Mouse (Mus musculus) embryonic facial prominence, embryonic 15.5 days (tissue): Measurements from ENCODE around the gene Efcab12. TPM values are rescaled to one million over a fixed set of nuclear protein-coding genes. Genes with fewer than 3 reads are reported as not detected.

ENCODE experiments used
- ATAC-seq: fragments of 200-750 bp; cut with Nextera tagmentation; 2 replicates; pipeline ENCODE4 v1.8.0; 2017; ENCODE audit warnings: low read depth, moderate TSS enrichment; ENCODE audit not compliant: insufficient number of reproducible peaks, low FRiP score, low TSS enrichment
- H3K27ac ChIP-seq: fragments of 300-500 bp; sonication (generic); replicated peaks from 2 replicates; pipeline ENCODE4 v1.5.1; 2015; ENCODE audit warnings: mild to moderate bottlenecking, inconsistent platforms
- H3K27me3 ChIP-seq: fragments of 300-500 bp; sonication (generic); 2 replicates; pipeline ENCODE4 v1.6.1; 2015; ENCODE audit warnings: inconsistent platforms
- H3K36me3 ChIP-seq: fragments of 300-500 bp; sonication (generic); 2 replicates; pipeline ENCODE4 v1.6.1; 2015; ENCODE audit warnings: mild to moderate bottlenecking, inconsistent platforms
- H3K4me1 ChIP-seq: fragments of 300-500 bp; sonication (generic); 2 replicates; pipeline ENCODE4 v1.6.1; 2015; ENCODE audit warnings: inconsistent platforms
- H3K4me2 ChIP-seq: fragments of 300-500 bp; sonication (generic); replicated peaks from 2 replicates; pipeline ENCODE4 v1.6.1; 2015; ENCODE audit warnings: mild to moderate bottlenecking, inconsistent platforms
- H3K4me3 ChIP-seq: fragments of 300-500 bp; sonication (generic); replicated peaks from 2 replicates; pipeline ENCODE4 v1.5.1; 2015; ENCODE audit warnings: mild to moderate bottlenecking, inconsistent platforms
- H3K9ac ChIP-seq: fragments of 300-500 bp; sonication (generic); 2 replicates; pipeline ENCODE4 v1.6.1; 2015; ENCODE audit warnings: inconsistent platforms
- H3K9me3 ChIP-seq: fragments of 300-500 bp; sonication (generic); replicated peaks from 2 replicates; pipeline ENCODE4 v1.6.1; 2016; ENCODE audit warnings: inconsistent platforms
- WGBS: fragments of 180-500 bp; shearing (Covaris S2); methylation state at CpG from one replicate; pipeline ENCODE4 v1.1.7; 2015; 5-methylcytosine and 5-hydroxymethylcytosine counted together
- polyA plus RNA-seq: library from polyadenylated mRNA; unstranded; fragments of >200 nt; fragmentation: Nextera tagmentation; extraction: Ambion mirVana; gene quantifications from 2 replicates; pipeline ENCODE4 v1.2.1, GENCODE M21; 2015

Gene Efcab12
- polyA plus RNA-seq, 1 experiment from 2014 or later, result 1.9 TPM

DNA sequence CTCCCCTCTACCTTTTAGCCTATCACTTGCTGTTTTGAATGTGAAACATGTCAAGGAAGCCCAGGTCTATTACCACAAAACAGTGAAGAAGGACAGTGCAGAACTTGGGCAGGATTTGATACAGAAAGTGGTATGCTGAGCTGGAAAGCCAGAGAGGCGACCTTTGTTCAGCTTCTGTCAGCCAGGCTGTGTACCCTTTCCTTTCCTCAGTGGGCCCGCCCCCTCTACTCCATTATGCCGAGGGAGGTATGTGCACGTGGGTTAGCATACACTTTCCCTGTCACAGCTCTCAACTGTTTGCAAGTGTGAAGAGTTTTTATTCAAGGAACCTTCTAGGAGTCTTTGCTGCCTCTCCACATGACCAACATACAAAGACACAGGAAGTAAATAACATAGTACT is 21.0 kb upstream of the Efcab12 start:
- ATAC-seq, result no peak
- WGBS, result 58% methylated on average over 4 of the region's 4 CpGs
- Histone ChIP-seq H3K27me3 (no peaks in the 10 kb centered on the region), H3K4me1 (peaks cover 15% of the 10 kb centered on the region), H3K4me3 (no peak overlapping the region), H3K9ac (no peak overlapping the region), H3K36me3 (0 out of 2 replicates have a peak, but pooled peaks cover under 1% of the 10 kb centered on the region), H3K27ac (no peak overlapping the region), H3K4me2 (no peak overlapping the region), H3K9me3 (no peaks in the 10 kb centered on the region)

DNA sequence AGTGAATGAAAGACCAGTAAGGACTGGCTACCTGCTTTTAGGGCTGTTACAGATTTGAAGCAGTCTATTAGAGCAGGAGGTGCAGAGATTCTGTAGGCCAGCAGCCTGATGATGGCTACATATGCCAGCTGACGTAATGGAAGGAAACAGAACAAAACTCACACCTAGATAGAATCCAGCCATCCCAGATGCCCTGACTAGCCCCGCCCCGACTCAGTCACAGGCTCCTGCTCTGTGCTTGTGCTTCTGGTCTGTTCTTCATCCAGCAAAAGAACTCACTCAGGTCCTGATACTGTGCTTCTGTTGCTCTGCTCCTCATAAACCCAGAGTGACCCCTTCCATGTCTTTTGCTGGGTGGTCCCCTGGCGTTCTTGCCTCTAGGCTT is 18.1 kb upstream of the Efcab12 start:
- WGBS, result 64% methylated on average over 4 of the region's 4 CpGs
- peak overlapping the region; percentile 44; the same call in 1 of the 2 replicates for H3K27ac ChIP-seq
- H3K4me1 ChIP-seq, result peaks cover 31% of the 10 kb centered on the region
- no peaks in the 10 kb centered on the region for H3K36me3 ChIP-seq
- no peak overlapping the region for H3K9ac ChIP-seq
- H3K4me2 ChIP-seq, result no peak overlapping the region
- ATAC-seq, result no peak
- H3K9me3 ChIP-seq, result no peaks in the 10 kb centered on the region
- no peak overlapping the region for H3K4me3 ChIP-seq
- no peaks in the 10 kb centered on the region for H3K27me3 ChIP-seq

DNA sequence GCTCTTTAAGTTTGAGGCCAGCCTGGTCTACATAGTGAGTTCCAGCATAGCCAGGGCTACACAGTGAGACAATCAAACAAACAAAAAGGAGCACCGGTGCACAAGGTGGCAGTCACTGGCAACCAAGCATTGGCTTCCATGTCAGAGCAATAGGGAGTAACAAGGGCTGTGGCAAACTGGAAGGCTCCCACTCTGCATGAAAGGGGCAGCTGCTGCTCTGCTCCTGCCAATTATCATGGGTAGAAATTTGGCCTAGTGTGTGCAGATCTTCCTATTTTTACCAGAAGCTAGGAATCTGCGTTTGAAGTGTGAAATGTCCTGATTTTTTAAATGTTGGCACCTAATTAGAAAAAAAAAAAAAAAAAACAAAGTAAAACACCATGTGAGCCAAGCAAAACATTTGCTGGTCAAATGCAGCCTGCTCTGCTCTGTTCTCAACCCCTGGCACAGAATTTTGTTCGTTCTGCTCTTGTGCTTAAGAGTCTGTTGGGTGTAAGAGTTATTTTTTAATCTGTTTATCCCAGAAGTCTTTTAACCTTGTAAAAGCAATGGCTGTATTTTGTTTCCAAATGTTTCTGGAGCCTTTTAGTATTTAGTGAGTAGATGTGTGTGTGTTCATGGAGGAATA is 17.6 kb upstream of the Efcab12 start:
- no peak overlapping the region for H3K4me2 ChIP-seq
- no peak overlapping the region for H3K9ac ChIP-seq
- peaks cover 31% of the 10 kb centered on the region for H3K4me1 ChIP-seq
- peak overlapping the region; percentile 44; the same call in 1 of the 2 replicates for H3K27ac ChIP-seq
- H3K36me3 ChIP-seq, result no peaks in the 10 kb centered on the region
- no peak for ATAC-seq
- 82% methylated on average over 3 of the region's 3 CpGs for WGBS
- H3K9me3 ChIP-seq, result no peaks in the 10 kb centered on the region
- no peaks in the 10 kb centered on the region for H3K27me3 ChIP-seq
- no peak overlapping the region for H3K4me3 ChIP-seq

DNA sequence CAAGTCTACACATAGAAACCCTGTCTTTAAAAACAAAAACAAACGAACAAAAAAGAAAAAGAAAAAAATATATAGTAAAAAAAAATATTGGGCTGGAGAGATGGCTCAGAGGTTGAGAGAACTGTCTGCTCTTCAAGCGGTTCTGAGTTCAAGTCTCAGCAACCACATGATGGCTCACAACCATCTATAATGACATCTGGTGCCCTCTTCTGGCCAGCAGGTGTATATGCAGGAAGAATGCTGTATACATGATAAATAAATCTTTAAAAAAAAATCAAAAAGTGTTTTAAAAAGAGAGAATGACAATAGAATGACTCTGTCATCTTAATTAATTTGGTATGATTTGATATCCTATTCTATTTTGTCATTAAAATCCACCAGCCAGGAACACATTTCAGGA is 16.2 kb upstream of the Efcab12 start:
- H3K27ac ChIP-seq, result no peak overlapping the region
- H3K4me2 ChIP-seq, result no peak overlapping the region
- no peaks in the 10 kb centered on the region for H3K27me3 ChIP-seq
- 65% methylated on average over 2 of the region's 2 CpGs for WGBS
- no peak for ATAC-seq
- no peak overlapping the region for H3K4me3 ChIP-seq
- H3K4me1 ChIP-seq, result peaks cover 31% of the 10 kb centered on the region
- H3K36me3 ChIP-seq, result peaks cover 3% of the 10 kb centered on the region; the same call in 1 of the 2 replicates
- no peaks in the 10 kb centered on the region for H3K9me3 ChIP-seq
- H3K9ac ChIP-seq, result no peak overlapping the region

DNA sequence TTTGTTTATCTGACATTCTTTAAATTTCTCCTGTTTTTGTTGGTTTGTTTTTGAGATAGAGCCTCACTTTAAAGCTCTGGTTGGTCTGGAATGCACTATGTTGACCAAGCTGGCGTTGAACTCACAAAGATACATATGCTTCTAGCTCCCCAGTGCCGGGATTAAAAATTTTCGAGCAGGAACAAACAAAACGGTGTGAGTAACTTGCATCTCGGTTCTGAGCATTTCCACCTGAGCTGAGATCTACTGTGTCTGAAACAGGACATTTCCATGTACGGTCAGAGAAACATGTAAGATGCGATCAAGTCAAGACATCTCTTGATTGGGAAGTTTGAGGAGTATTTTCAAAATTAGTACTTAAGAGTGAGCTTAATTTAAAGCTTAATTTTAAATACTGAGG is 15.8 kb upstream of the Efcab12 start:
- 41% methylated on average over 7 of the region's 7 CpGs for WGBS

DNA sequence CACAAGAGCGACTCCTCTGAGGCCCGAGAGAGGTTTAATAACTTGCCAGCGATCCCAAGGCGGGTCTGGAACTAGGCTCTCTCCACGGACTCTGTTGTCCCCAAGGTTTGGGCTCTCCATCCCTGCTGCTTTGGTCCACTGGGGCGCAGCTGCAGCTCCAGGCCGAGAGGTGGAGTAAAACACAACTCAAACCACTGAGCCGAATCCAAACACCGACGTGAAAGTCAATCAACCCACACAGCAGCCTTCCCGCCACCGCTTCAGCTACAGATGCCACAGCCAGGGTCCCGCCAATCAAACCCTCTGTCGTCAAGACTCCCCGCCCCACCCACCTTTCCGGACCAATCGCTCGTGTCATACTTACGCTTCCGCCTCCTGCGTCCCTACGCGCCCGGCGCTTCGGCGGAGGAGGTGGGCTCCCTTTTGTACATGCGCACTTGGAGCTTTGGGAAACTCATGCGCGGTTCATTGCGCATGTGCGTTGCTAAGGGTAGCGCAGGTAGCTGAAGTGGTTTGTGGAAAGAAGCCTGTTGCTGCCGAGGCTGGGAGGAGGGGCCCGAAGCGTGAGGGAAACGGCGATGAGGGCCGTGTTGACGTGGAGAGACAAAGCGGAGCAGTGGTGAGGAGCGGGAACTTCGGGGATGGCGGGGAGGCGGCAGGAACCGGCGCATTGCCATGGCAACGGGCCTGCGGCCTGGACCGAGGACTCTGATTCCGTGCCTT is 15.0 kb upstream of the Efcab12 start, which contains the start of the genes Mbd4 and Ift122:
Mbd4 (minus strand) TSS at position 281 of the 723 bp plus-strand sequence.
Ift122 (plus strand) TSS at position 380 of the 723 bp plus-strand sequence.
- H3K9me3 ChIP-seq, result no peaks in the 10 kb centered on the region
- H3K36me3 ChIP-seq, result peaks cover 13% of the 10 kb centered on the region; the same call in 1 of the 2 replicates
- peak within 1 kb of the TSS; percentile 48 for H3K9ac ChIP-seq
- H3K27me3 ChIP-seq, result no peaks in the 10 kb centered on the region
- peak within 1 kb of the TSS; percentile 74 for H3K4me2 ChIP-seq
- ATAC-seq, result peak; percentile 96
- WGBS, result under 1% methylated on average over 51 of the region's 51 CpGs
- H3K4me1 ChIP-seq, result peaks cover 31% of the 10 kb centered on the region
- H3K27ac ChIP-seq, result peak within 1 kb of the TSS; percentile 89
- peak within 1 kb of the TSS; percentile 69 for H3K4me3 ChIP-seq

More for the DNA sequence above, 15.8 kb upstream of the Efcab12 start:
- Histone ChIP-seq H3K27ac (peak overlapping the region; percentile 89), H3K27me3 (no peaks in the 10 kb centered on the region), H3K4me1 (peaks cover 31% of the 10 kb centered on the region), H3K4me2 (peak overlapping the region; percentile 74), H3K36me3 (peaks cover 8% of the 10 kb centered on the region; the same call in 1 of the 2 replicates), H3K9me3 (no peaks in the 10 kb centered on the region), H3K9ac (no peak overlapping the region), H3K4me3 (peak overlapping the region; percentile 69)
- no peak for ATAC-seq

DNA sequence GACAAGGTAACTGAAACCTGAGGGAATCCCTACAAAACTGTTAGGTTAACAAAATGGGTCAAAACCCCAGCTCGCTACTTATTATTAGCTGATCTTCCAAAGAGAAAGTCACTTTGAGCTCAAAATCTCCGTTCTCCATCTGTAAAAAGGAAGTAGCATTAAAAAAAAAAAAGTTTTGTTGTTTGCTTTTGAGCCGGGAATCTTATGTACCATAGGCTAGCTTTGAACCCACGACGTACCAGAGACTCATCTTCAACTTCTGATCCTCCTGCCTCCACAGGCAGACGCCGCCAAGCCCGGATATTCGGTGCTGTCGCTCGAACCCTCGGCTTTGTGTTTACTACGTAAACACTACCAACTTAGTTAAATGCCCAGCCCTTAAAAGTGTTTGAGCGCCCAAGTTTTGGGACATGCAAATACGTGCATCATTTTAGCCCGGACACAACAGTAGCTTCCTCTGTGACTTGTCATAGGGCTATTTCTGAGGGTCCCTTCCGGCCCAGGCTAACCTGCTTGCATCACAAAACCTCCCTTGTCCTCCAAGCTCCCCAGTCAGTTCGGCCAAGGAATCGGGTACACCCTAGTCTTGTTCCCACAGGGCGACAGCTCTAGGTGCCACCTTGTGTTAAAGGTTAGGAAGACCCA is 14.4 kb upstream of the Efcab12 start:
- Histone ChIP-seq H3K36me3 (peaks cover 17% of the 10 kb centered on the region; the same call in 1 of the 2 replicates), H3K4me1 (peaks cover 31% of the 10 kb centered on the region), H3K4me2 (peak overlapping the region; percentile 74), H3K27me3 (no peaks in the 10 kb centered on the region), H3K27ac (peak overlapping the region; percentile 83), H3K4me3 (peak overlapping the region; percentile 69), H3K9me3 (no peaks in the 10 kb centered on the region), H3K9ac (peak overlapping the region; percentile 44)
- WGBS, result 5% methylated on average over 20 of the region's 20 CpGs
- no peak for ATAC-seq

DNA sequence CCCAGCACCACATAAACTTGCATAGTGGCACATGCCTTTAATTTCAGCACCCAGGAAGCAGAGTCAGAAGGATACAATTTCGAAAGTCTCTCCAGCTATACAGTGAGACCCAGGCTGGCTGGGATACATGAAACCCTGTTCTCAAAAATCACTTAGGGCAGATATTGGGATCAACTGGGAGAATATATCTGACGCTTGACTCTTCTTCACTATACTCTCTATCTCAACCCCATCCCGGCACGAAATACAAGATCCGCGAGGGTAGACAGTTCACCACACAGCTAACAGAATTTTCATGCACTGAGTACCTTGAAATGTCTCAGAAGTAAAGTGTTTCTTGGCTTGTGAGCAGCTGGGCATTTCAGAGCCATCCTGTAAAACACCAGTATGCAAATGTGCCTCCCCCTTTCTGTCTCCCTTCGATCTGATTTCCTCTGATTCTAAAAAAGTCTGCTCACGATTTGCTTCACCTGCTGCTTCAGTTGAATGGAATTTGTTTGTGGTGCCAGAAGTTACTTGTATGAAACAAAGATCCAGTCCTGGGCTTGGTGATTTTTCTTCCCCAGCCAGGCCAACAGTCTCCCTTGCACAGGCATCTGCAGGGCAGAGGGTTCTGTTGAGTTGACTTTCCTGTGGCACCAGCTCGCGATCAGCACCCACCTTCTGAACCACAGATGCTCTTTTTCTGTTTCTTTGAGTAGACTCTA is 10.5 kb upstream of the Efcab12 start:
- no peaks in the 10 kb centered on the region for H3K27me3 ChIP-seq
- WGBS, result 85% methylated on average over 10 of the region's 10 CpGs
- ATAC-seq, result no peak
- no peak overlapping the region for H3K4me3 ChIP-seq
- no peak overlapping the region for H3K4me2 ChIP-seq
- H3K36me3 ChIP-seq, result peaks cover 29% of the 10 kb centered on the region
- peaks cover 15% of the 10 kb centered on the region; the same call in 1 of the 2 replicates for H3K4me1 ChIP-seq
- H3K9ac ChIP-seq, result no peak overlapping the region
- no peak overlapping the region; the same call in 1 of the 2 replicates for H3K27ac ChIP-seq
- no peaks in the 10 kb centered on the region for H3K9me3 ChIP-seq

DNA sequence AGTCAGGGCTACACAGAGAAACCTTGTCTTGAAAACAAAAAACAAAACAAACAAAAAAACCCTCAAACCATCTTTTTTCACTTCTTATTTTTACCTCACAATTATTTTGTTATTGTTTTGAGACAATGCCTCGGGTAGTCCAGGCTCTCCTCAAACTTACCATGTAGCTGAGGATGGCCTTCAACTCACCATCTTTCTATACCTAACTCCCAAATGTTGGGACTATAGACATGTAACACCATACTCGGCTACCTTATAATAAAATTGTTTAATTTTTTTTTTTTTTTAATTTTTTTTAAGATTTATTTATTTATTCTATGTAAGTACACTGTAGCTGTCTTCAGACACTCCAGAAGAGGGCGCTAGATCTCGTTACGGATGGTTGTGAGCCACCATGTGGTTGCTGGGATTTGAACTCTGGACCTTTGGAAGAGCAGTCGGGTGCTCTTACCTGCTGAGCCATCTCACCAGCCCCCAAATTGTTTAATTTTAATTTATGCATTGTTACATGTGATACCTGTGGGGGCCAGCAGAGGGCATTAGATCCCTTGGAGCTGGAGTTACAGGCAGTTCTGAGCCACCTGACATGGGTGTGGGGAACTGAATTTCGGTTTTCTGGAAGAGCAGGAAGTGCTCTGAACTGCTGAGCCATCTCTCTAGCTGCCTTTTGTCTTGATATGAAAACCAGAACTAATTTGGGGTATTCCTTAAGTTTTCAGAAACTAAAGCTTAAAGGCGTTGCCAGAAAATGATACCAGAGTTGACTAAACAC is 8.6 kb upstream of the Efcab12 start:
- H3K27me3 ChIP-seq, result no peaks in the 10 kb centered on the region
- no peak for ATAC-seq
- H3K27ac ChIP-seq, result 0 out of 2 replicates have a peak overlapping the region, but pooled peaks have one; percentile 34
- H3K9ac ChIP-seq, result no peak overlapping the region
- 0 out of 2 replicates have a peak, but pooled peaks cover 5% of the 10 kb centered on the region for H3K4me1 ChIP-seq
- H3K4me3 ChIP-seq, result no peak overlapping the region
- H3K4me2 ChIP-seq, result no peak overlapping the region
- no peaks in the 10 kb centered on the region for H3K9me3 ChIP-seq
- H3K36me3 ChIP-seq, result peaks cover 48% of the 10 kb centered on the region
- WGBS, result 37% methylated on average over 8 of the region's 8 CpGs

DNA sequence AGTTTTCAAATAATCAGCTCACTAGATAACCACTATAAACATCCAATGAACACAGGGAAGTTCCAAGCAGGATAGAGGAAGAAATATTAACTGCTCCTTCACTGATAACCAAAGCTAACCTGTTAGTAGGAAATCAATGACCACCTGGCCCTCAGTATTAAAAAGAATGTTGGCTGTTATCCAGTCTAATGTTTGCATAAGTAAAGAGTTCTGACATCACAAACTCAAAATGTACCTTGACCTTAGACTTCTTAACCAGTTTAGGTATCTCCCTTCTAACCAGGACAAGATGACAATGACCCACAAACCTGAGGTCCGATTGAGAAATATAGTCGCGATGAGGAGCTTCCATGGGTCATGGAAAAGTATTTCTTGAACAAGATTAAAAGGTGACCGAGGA is 6.8 kb upstream of the Efcab12 start:
- Histone ChIP-seq H3K9ac (no peak overlapping the region), H3K36me3 (peaks cover 48% of the 10 kb centered on the region), H3K27ac (no peak overlapping the region), H3K27me3 (no peaks in the 10 kb centered on the region), H3K4me2 (no peak overlapping the region), H3K4me3 (no peak overlapping the region), H3K4me1 (0 out of 2 replicates have a peak, but pooled peaks cover 3% of the 10 kb centered on the region), H3K9me3 (no peaks in the 10 kb centered on the region)
- no peak for ATAC-seq
- 96% methylated on average over 4 of the region's 4 CpGs for WGBS
